Mouse (Mus musculus) liver, adult 2 months (tissue): Measurements from ENCODE around the gene Mtss1l.

Experiments
- CTCF ChIP-seq: fragments of 200-500 bp; IDR thresholded peaks from 2 replicates; pipeline ENCODE4 v1.5.1; 2011; ENCODE audit warnings: low read depth, low read length, control low read depth
- POLR2A ChIP-seq: fragments of 200-500 bp; IDR thresholded peaks from 2 replicates; pipeline ENCODE4 v1.6.1; 2011; ENCODE audit warnings: low read length, control low read depth; ENCODE audit not compliant: insufficient read depth; ENCODE audit errors: extremely low read depth

DNA sequence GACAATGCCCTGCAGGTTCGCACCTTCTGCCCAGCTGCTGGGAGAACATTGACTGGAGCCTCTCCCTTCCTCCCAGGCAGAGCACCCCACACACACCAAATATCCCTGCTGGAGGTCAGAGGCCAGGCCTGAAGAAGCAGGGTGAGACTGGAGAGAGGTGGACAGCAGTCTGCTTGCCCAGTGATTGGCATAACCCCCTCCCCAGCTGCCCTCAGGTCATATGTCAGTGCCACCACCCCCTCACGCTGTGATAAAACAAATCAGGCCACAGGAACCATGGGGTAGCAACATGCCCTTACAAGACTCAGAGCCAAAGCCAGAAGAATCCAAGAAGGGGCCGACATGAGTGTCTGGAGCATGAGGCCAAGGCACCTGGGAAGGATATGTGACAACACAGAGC lies 17.2 kb upstream of the Mtss1l start:
- TF ChIP-seq CTCF: no peak
- TF ChIP-seq POLR2A: no peak
